Comparison of ENCODE assay signal across 8 mouse cellular contexts in the genomic region with DNA sequence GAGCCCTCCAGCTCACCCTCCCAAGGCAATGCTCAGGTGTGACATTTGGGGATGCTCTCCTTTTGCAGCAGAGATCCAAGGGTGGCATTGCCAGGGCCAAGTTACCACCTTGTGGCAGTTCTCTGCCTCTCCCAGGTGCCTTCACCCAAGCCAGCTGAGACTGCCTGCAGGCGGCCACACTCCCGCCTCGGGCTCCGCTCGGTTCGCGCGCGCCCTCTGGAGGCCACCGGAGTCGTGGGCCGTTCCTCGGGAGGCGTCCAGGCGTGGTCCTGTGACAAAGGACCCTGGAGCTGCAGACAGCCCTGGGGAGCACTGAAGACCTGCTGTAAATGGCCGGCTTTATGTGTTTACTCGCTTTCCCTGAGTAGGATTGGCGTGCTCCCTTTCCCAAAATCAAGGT. TPM values are rescaled to one million over a fixed set of nuclear protein-coding genes. Genes with fewer than 3 reads are reported as not detected.
DNase-seq lines count a peak whose midpoint lies in the region; ATAC-seq and TF ChIP-seq lines count a peak whose summit lies in the region.

No protein-coding gene starts in this region.

- H3K36me3 ChIP-seq in embryonic facial prominence, embryonic 10.5 days (replicated peaks), result peaks cover 9% of the 10 kb centered on the region
- no peaks in the 10 kb centered on the region for H3K36me3 ChIP-seq in heart, adult 2 months (ENCODE audit: control insufficient read depth, insufficient read depth, low read length)
- H3K36me3 ChIP-seq in limb, embryonic 13.5 days, result no peaks in the 10 kb centered on the region; the same call in 1 of the 2 replicates
- H3K36me3 ChIP-seq in midbrain, embryonic 15.5 days (replicated peaks), result no peaks in the 10 kb centered on the region

- no peak overlapping the region for H3K9ac ChIP-seq in heart, adult 2 months (ENCODE audit: low read depth, low read length)
- H3K9ac ChIP-seq in limb, embryonic 13.5 days, result no peak overlapping the region
- H3K9ac ChIP-seq in midbrain, embryonic 15.5 days, result no peak overlapping the region

- peak overlapping the region; percentile 32; the same call in 1 of the 2 replicates for H3K27ac ChIP-seq in embryonic facial prominence, embryonic 10.5 days (replicated peaks)
- no peak overlapping the region for H3K27ac ChIP-seq in heart, adult 2 months
- H3K27ac ChIP-seq in limb, embryonic 13.5 days, result no peak overlapping the region
- no peak overlapping the region for H3K27ac ChIP-seq in midbrain, embryonic 15.5 days

- no peak for TF ChIP-seq EP300 in heart, adult 2 months (IDR thresholded peaks at IDR 0.05; ENCODE audit: insufficient read depth, low read depth, low read length)

- peak; percentile 77 for DNase-seq in 3134 (ENCODE audit: extremely low read depth, insufficient read length, low spot score)
- DNase-seq in adrenal gland, adult 8-10 months, result peak; percentile 35
- peak; percentile 88 for DNase-seq in embryonic facial prominence, embryonic 10.5 days (ENCODE audit: low spot score)
- peak; percentile 82 to 90 for DNase-seq in heart, adult 2 months
- peak; percentile 80 for DNase-seq in kidney, adult 18-20 months
- peak; percentile 37 to 78 for DNase-seq in spleen, adult 18-20 months

- TF ChIP-seq POLR2A in heart, adult 2 months (IDR thresholded peaks at IDR 0.05; ENCODE audit: insufficient read depth, low read depth, low read length), result no peak

- intact Hi-C loops in heart, adult 2 months (cut with DNase I), result loop anchor here (1.0 to 2.0 kb wide), 3 partner anchors 26 to 214 kb away; partner anchors contain the start of gene Syt17

- 3% methylated on average over 18 of the region's 18 CpGs for WGBS in embryonic facial prominence, embryonic 10.5 days
- 3% methylated on average over 18 of the region's 18 CpGs for WGBS in heart, adult 2 months
- 3% methylated on average over 18 of the region's 18 CpGs for WGBS in limb, embryonic 13.5 days
- WGBS in midbrain, embryonic 15.5 days, result 2% methylated on average over 18 of the region's 18 CpGs

- peak overlapping the region; percentile 23; the same call in 1 of the 2 replicates for H3K4me2 ChIP-seq in limb, embryonic 13.5 days (replicated peaks)
- no peak overlapping the region for H3K4me2 ChIP-seq in midbrain, embryonic 15.5 days

- no peak for TF ChIP-seq CTCF in heart, adult 2 months (IDR thresholded peaks at IDR 0.05)

- no peaks in the 10 kb centered on the region for H3K79me2 ChIP-seq in heart, adult 2 months (replicated peaks; ENCODE audit: control insufficient read depth, insufficient read depth, low read length)

- no peaks in the 10 kb centered on the region; the same call in 1 of the 2 replicates for H3K27me3 ChIP-seq in embryonic facial prominence, embryonic 10.5 days (replicated peaks; ENCODE audit: low read depth, poor library complexity, severe bottlenecking)
- H3K27me3 ChIP-seq in heart, adult 2 months (ENCODE audit: control insufficient read depth, insufficient read depth, low read length), result no peaks in the 10 kb centered on the region
- H3K27me3 ChIP-seq in limb, embryonic 13.5 days, result no peaks in the 10 kb centered on the region
- no peaks in the 10 kb centered on the region for H3K27me3 ChIP-seq in midbrain, embryonic 15.5 days (replicated peaks)

- peak; percentile 77 for ATAC-seq in limb, embryonic 13.5 days (ENCODE audit: low FRiP score, low read depth)
- peak; percentile 56; the same call in 1 of the 2 replicates for ATAC-seq in midbrain, embryonic 15.5 days (replicated peaks)

- H3K4me3 ChIP-seq in embryonic facial prominence, embryonic 10.5 days, result no peak overlapping the region
- no peak overlapping the region for H3K4me3 ChIP-seq in heart, adult 2 months
- H3K4me3 ChIP-seq in limb, embryonic 13.5 days, result no peak overlapping the region
- H3K4me3 ChIP-seq in midbrain, embryonic 15.5 days, result no peak overlapping the region

- H3K4me1 ChIP-seq in embryonic facial prominence, embryonic 10.5 days, result peaks cover 7% of the 10 kb centered on the region; the same call in 1 of the 2 replicates
- peaks cover 2% of the 10 kb centered on the region; the same call in 1 of the 2 replicates for H3K4me1 ChIP-seq in heart, adult 2 months (ENCODE audit: control insufficient read depth, insufficient read depth, low read length)
- no peaks in the 10 kb centered on the region for H3K4me1 ChIP-seq in limb, embryonic 13.5 days
- 0 out of 2 replicates have a peak, but pooled peaks cover 3% of the 10 kb centered on the region for H3K4me1 ChIP-seq in midbrain, embryonic 15.5 days

- no peaks in the 10 kb centered on the region for H3K9me3 ChIP-seq in embryonic facial prominence, embryonic 10.5 days
- no peaks in the 10 kb centered on the region for H3K9me3 ChIP-seq in limb, embryonic 13.5 days
- H3K9me3 ChIP-seq in midbrain, embryonic 15.5 days, result no peaks in the 10 kb centered on the region

RNA-seq across cellular contexts. Expression of gene Coq7, which starts 14.5 kb away (rescaled TPM):
- 10 to 100 TPM; 32.3 to 45.2 (median 36.3) TPM for total RNA-seq in adrenal gland, adult 8-10 months (2022)
- polyA plus RNA-seq in embryonic facial prominence, embryonic 10.5 days (2016; fragmentation: Nextera tagmentation; extraction: Ambion mirVana), result 128 and 134 TPM in 2 replicates
- total RNA-seq in heart, adult 2 months (2021), result 100 to 1,000 TPM; 110 to 128 TPM
- 151 TPM in 2 replicates for polyA plus RNA-seq in heart, adult 2 months (2012; rRNA removed)
- 86.3 and 96.7 TPM in 2 replicates for polyA plus RNA-seq in limb, embryonic 13.5 days (2015; fragmentation: Nextera tagmentation; extraction: Ambion mirVana)
- 85.8 and 88.2 TPM in 2 replicates for polyA plus RNA-seq in midbrain, embryonic 15.5 days (2015; fragmentation: Nextera tagmentation; extraction: Ambion mirVana)

RNA-seq across cellular contexts. Expression of gene Itpripl2, which starts 26.9 kb away (rescaled TPM):
- 10 to 100 TPM; 13.9 to 20.3 (median 17.1) TPM for total RNA-seq in adrenal gland, adult 8-10 months (2022)
- 1.3 and 1.6 TPM in 2 replicates for polyA plus RNA-seq in embryonic facial prominence, embryonic 10.5 days (2016; fragmentation: Nextera tagmentation; extraction: Ambion mirVana)
- 10 to 100 TPM; 19.0 to 23.3 TPM for total RNA-seq in heart, adult 2 months (2021)
- polyA plus RNA-seq in heart, adult 2 months (2012; rRNA removed), result 7.9 and 12.1 TPM in 2 replicates
- 6.1 and 6.4 TPM in 2 replicates for polyA plus RNA-seq in limb, embryonic 13.5 days (2015; fragmentation: Nextera tagmentation; extraction: Ambion mirVana)
- 0.79 and 1.0 TPM in 2 replicates for polyA plus RNA-seq in midbrain, embryonic 15.5 days (2015; fragmentation: Nextera tagmentation; extraction: Ambion mirVana)

Comparison
In these comparisons a context has a peak if more than half of its experiments do, and no peak if none do; other contexts are left out.
1. DNase-seq: peak in every context shown above with its lines; median percentile 88 in embryonic facial prominence, embryonic 10.5 days; 86 in heart, adult 2 months; 80 in kidney, adult 18-20 months; 77 in 3134; 58 in spleen, adult 18-20 months; 35 in adrenal gland, adult 8-10 months.